Mouse (Mus musculus): Measurements from ENCODE around the gene Bach1.
"Not testable (repeated sequence)": the region's sequence is repeated elsewhere in the genome, so short reads cannot be mapped to it uniquely, and the experiment has no call there.

DNA sequence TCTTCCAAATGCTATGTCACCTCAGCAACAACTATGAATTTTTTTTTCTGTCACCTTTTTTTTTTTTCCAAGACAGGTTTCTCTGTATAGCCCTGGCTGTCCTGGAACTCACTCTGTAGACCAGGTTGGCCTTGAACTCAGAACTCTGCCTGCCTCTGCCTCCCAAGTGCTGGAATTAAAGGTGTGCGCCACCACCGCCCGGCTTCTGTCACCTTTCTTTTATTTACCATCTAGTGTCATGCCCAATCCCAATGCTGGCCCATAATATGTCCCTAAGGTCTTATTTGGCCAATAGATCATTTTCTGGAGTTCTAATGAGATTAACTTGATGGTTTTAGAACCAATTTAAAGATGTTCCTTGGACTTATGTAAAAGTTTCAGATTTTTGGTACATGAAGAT is 10.4 kb upstream of the Bach1 start:
- not testable (repeated sequence) for TF ChIP-seq CTCF (IDR thresholded peaks at IDR 0.05; ENCODE audit: control insufficient read depth, insufficient read depth, insufficient read length); CEBPB (IDR thresholded peaks at IDR 0.05; ENCODE audit: low read depth); USF1 (IDR thresholded peaks at IDR 0.05; ENCODE audit: low read depth); MYOD1 (IDR thresholded peaks at IDR 0.05; ENCODE audit: control insufficient read depth, insufficient read length, low read depth); MYOG (IDR thresholded peaks at IDR 0.05; ENCODE audit: control insufficient read depth, extremely low read depth, insufficient read length)

All from C2C12 (cell line).